Mouse (Mus musculus) erythroblast, embryonic 14.5 days (primary cell): Measurements from ENCODE around the gene Srsf12.

Source experiments
- GATA1 ChIP-seq: IDR thresholded peaks from 2 replicates; pipeline ENCODE4 v1.6.1; 2012; ENCODE audit warnings: low read length, inconsistent platforms, mixed read lengths
- TAL1 ChIP-seq: IDR thresholded peaks from 3 replicates; pipeline ENCODE4 v1.6.1; 2012; ENCODE audit warnings: low read length, inconsistent platforms, mixed read lengths

DNA sequence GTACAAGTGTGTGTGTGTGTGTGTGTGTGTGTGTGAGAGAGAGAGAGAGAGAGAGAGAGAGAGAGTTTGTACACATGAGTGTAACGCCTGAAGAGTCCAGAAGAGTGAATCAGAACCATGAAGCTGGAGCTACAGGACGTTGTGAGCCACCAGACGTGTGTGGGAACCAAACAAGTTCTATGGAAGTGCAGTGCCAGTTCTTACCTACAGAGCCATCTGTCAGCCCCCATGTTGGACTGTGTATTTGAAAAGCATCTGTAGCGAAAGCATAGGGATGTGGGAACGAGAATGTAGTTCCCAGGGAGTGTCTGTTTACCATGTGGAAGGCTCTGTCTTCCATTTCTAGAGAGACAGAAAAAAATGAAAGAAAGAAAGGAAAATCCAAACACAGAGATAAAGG is 25.3 kb upstream of the Srsf12 start:
- no peak for TF ChIP-seq TAL1
- TF ChIP-seq GATA1: no peak
